Comparison of ENCODE assay signal across 25 mouse cellular contexts in genomic region chr11:33864245-33864644, GRCm38 (mm10).
"Had no signal": no experiment of that assay in that cellular context is flagged by ENCODE, and none has a peak within 500 bp of the region (broad histone marks: within the 10 kb centered on the region; RNA-seq: fewer than 3 reads in every experiment).

No protein-coding gene starts in this region.

- H3K9me3 ChIP-seq: embryonic facial prominence, embryonic 10.5 days; embryonic facial prominence, embryonic 12.5 days; embryonic facial prominence, embryonic 13.5 days; embryonic facial prominence, embryonic 15.5 days; forebrain, embryonic 10.5 days; forebrain, embryonic 12.5 days; forebrain, embryonic 13.5 days; forebrain, embryonic 15.5 days had no signal

- H3K4me1 ChIP-seq: embryonic facial prominence, embryonic 10.5 days; embryonic facial prominence, embryonic 12.5 days; embryonic facial prominence, embryonic 15.5 days; forebrain, embryonic 10.5 days; forebrain, embryonic 12.5 days had no signal

- H3K27me3 ChIP-seq: embryonic facial prominence, embryonic 12.5 days; embryonic facial prominence, embryonic 13.5 days; embryonic facial prominence, embryonic 15.5 days; forebrain, embryonic 12.5 days; forebrain, embryonic 13.5 days; forebrain, embryonic 15.5 days had no signal

- H3K27ac ChIP-seq: embryonic facial prominence, embryonic 10.5 days; embryonic facial prominence, embryonic 12.5 days; embryonic facial prominence, embryonic 13.5 days; embryonic facial prominence, embryonic 15.5 days; forebrain, embryonic 10.5 days; forebrain, embryonic 12.5 days; forebrain, embryonic 13.5 days; forebrain, embryonic 15.5 days; gastrocnemius, adult 2 months had no signal

- DNase-seq: cerebellum, adult 2 months; cerebellum, adult 8-10 months; cerebellum, adult 9-10 months; cerebellum, adult 9-11 months; cerebellum, postnatal 10 days; cerebellum, postnatal 14 days; cerebellum, postnatal 25 days; cerebellum, postnatal 36 days; embryo, embryonic 11 days; forebrain, postnatal 0 days; gastrocnemius, adult 2 months; gastrocnemius, postnatal 10 days; gastrocnemius, postnatal 14 days; gastrocnemius, postnatal 25 days; gastrocnemius, postnatal 36 days; heart, adult 18-20 months had no signal

- H3K4me3 ChIP-seq: embryonic facial prominence, embryonic 10.5 days; embryonic facial prominence, embryonic 12.5 days; embryonic facial prominence, embryonic 13.5 days; embryonic facial prominence, embryonic 15.5 days; erythroblast, embryonic 14.5 days; forebrain, embryonic 10.5 days; forebrain, embryonic 12.5 days; forebrain, embryonic 13.5 days; forebrain, embryonic 15.5 days; gastrocnemius, adult 2 months had no signal

- H3K9ac ChIP-seq: embryonic facial prominence, embryonic 12.5 days; embryonic facial prominence, embryonic 13.5 days; embryonic facial prominence, embryonic 15.5 days; forebrain, embryonic 12.5 days; forebrain, embryonic 13.5 days; forebrain, embryonic 15.5 days; forebrain, postnatal 0 days had no signal

- H3K36me3 ChIP-seq: embryonic facial prominence, embryonic 10.5 days; embryonic facial prominence, embryonic 12.5 days; embryonic facial prominence, embryonic 13.5 days; embryonic facial prominence, embryonic 15.5 days; forebrain, embryonic 10.5 days; forebrain, embryonic 12.5 days; forebrain, embryonic 15.5 days had no signal
